Mouse (Mus musculus) embryonic facial prominence, embryonic 10.5 days (tissue): Measurements from ENCODE around the gene Iqgap1. TPM values are rescaled to one million over a fixed set of nuclear protein-coding genes. Genes with fewer than 3 reads are reported as not detected.
"Not testable (repeated sequence)": the region's sequence is repeated elsewhere in the genome, so short reads cannot be mapped to it uniquely, and the experiment has no call there.

Experiments
- DNase-seq: peaks from one replicate; pipeline ENCODE4 v3.0.0-alpha.2; 2017; ENCODE audit warnings: low spot score
- H3K27ac ChIP-seq: fragments of 300-500 bp; sonication (generic); replicated peaks from 2 replicates; pipeline ENCODE4 v1.5.1; 2016; ENCODE audit warnings: mild to moderate bottlenecking
- H3K27me3 ChIP-seq: fragments of 300-500 bp; sonication (generic); replicated peaks from 2 replicates; pipeline ENCODE4 v1.6.1; 2016; ENCODE audit warnings: low read depth, mild to moderate bottlenecking; ENCODE audit not compliant: poor library complexity, severe bottlenecking
- H3K36me3 ChIP-seq: fragments of 300-500 bp; sonication (generic); replicated peaks from 2 replicates; pipeline ENCODE4 v1.6.1; 2016; ENCODE audit warnings: mild to moderate bottlenecking, moderate library complexity
- H3K4me1 ChIP-seq: fragments of 300-500 bp; sonication (generic); 2 replicates; pipeline ENCODE4 v1.6.1; 2016
- H3K4me3 ChIP-seq: fragments of 300-500 bp; sonication (generic); 2 replicates; pipeline ENCODE4 v1.5.1; 2016; ENCODE audit warnings: mild to moderate bottlenecking, moderate library complexity
- H3K9me3 ChIP-seq: fragments of 300-500 bp; sonication (generic); 2 replicates; pipeline ENCODE4 v1.6.1; 2016; ENCODE audit warnings: mild to moderate bottlenecking
- WGBS: fragments of 180-500 bp; shearing (Covaris S2); methylation state at CpG from one replicate; pipeline ENCODE4 v1.1.7; 2016; 5-methylcytosine and 5-hydroxymethylcytosine counted together
- polyA plus RNA-seq: library from polyadenylated mRNA; unstranded; fragments of >200 nt; fragmentation: Nextera tagmentation; extraction: Ambion mirVana; gene quantifications from 2 replicates; pipeline ENCODE4 v1.2.1, GENCODE M21; 2016

Iqgap1 gene
- polyA plus RNA-seq, 1 experiment from 2014 or later: 29.3 TPM

GRCm38 (mm10) chr7:80773834-80774614, 51.8 kb downstream of the Iqgap1 start:
- Histone ChIP-seq H3K27ac (peak overlapping the region; percentile 30), H3K27me3 (no peaks in the 10 kb centered on the region), H3K9me3 (no peaks in the 10 kb centered on the region), H3K4me1 (0 out of 2 replicates have a peak, but pooled peaks cover 6% of the 10 kb centered on the region), H3K36me3 (no peaks in the 10 kb centered on the region), H3K4me3 (no peak overlapping the region)
- no peak for DNase-seq
- WGBS: 84% methylated on average over 14 of the region's 14 CpGs

DNA sequence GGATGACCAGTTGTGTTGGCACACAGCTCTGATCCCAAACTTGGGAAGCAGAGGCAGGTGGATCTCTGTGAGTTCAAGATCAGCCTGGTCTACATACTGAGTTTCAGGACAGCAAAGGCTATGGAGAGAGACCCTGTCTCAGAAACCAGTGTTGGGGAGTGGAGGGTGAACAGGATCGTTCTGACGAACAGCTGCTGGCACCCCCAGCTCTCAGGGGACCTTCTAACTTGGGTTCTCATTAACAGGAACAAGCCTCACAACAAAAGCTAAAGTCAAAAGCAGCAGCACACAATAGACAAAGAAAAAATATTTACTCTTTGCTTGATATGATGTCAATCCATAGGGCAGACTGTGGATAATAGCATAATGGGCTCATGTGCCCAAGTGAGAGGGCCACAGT, 55.3 kb downstream of the Iqgap1 start:
- 0 out of 2 replicates have a peak, but pooled peaks cover 6% of the 10 kb centered on the region for H3K4me1 ChIP-seq
- H3K27me3 ChIP-seq: no peaks in the 10 kb centered on the region
- peaks cover 7% of the 10 kb centered on the region; the same call in 1 of the 2 replicates for H3K36me3 ChIP-seq
- no peaks in the 10 kb centered on the region for H3K9me3 ChIP-seq
- 80% methylated on average over 2 of the region's 2 CpGs for WGBS
- H3K4me3 ChIP-seq: no peak overlapping the region
- DNase-seq: no peak
- H3K27ac ChIP-seq: no peak overlapping the region

DNA sequence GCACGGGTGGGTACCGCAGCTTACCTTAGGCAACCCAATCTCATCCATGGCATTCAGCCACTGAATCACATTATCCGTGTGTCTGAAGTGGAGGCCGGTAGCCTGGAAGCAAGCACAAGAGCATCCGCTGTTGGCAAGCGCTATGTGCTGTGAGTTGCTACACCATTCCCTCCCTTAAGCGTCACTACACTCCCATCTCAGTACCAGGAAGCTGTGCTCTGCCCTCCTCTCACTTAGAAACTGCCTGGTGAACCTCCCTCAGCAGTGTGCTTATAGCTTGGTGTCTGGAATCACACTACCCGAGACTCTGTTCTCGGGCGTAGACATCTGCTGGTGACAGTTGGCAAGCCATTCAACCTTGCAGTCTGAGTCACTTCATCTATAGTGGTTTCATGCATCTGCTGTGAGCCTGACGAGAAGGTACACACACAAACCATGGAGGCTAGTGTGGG, 58.9 kb downstream of the Iqgap1 start:
- Histone ChIP-seq H3K4me1 (0 out of 2 replicates have a peak, but pooled peaks cover 8% of the 10 kb centered on the region), H3K9me3 (no peaks in the 10 kb centered on the region), H3K36me3 (peaks cover 7% of the 10 kb centered on the region; the same call in 1 of the 2 replicates), H3K4me3 (no peak overlapping the region), H3K27ac (no peak overlapping the region), H3K27me3 (no peaks in the 10 kb centered on the region)
- no peak for DNase-seq
- WGBS: 91% methylated on average over 11 of the region's 11 CpGs

DNA sequence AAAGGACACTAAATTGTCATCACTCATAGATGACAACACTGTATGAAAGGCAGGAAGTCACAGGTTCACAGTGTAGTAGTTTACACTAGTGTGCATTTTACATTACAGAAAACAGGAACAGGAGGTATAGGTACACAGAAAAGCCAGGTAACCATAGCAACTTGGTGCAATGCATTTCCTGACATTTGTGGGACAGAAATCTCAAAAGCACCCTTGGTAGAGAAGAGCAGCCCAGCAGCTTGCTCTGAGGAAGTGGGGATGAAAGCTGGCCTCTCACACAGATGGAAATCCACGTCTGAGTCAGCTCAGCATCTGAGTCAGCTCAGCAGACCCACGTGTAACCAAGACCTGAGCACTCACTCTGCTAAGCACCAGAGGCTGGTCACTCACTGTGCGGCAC, 59.7 kb downstream of the Iqgap1 start:
- Histone ChIP-seq H3K4me3 (no peak overlapping the region), H3K4me1 (0 out of 2 replicates have a peak, but pooled peaks cover 8% of the 10 kb centered on the region), H3K27me3 (no peaks in the 10 kb centered on the region), H3K36me3 (peaks cover 7% of the 10 kb centered on the region; the same call in 1 of the 2 replicates), H3K27ac (no peak overlapping the region), H3K9me3 (no peaks in the 10 kb centered on the region)
- WGBS: 74% methylated on average over 3 of the region's 3 CpGs
- no peak for DNase-seq

DNA sequence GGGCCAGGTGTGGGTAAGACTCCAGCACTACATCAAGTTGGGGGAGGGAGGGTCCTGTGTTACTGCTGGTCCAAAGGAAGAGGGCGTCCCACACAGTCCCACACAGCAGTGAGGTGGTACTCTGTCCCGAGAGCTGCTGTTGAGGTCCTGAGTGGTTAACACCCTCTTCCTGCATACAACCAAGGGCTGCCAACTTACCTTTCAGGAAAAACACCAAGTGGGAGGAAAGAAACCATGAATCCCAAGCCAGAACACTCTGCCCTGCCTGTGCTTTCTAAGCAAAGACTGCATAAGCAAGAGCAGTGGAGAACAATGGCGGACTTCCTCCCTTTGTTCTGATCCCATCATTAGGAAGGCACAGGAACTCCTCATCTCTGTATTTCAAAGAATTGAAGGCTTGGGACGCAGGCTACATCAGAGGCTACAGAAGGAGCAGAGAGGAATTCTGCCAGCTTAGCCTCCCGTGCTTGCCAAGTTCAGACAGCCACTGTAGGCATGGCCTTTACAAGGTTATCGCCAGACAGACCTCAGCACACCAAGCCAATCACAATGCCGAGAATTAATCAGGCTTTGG, 61.8 kb downstream of the Iqgap1 start:
- DNase-seq: no peak
- no peak overlapping the region; the same call in 1 of the 2 replicates for H3K27ac ChIP-seq
- WGBS: 83% methylated on average over 7 of the region's 7 CpGs

GRCm38 (mm10) chr7:80762297-80762696, 63.5 kb downstream of the Iqgap1 start:
- WGBS: 91% methylated on average over 8 of the region's 8 CpGs
- Histone ChIP-seq H3K27ac (no peak overlapping the region), H3K4me1 (0 out of 2 replicates have a peak, but pooled peaks cover 8% of the 10 kb centered on the region), H3K36me3 (peaks cover 23% of the 10 kb centered on the region), H3K4me3 (no peak overlapping the region), H3K9me3 (no peaks in the 10 kb centered on the region), H3K27me3 (no peaks in the 10 kb centered on the region)
- no peak for DNase-seq

More for the DNA sequence above, 61.8 kb downstream of the Iqgap1 start:
- peaks cover 13% of the 10 kb centered on the region; the same call in 1 of the 2 replicates for H3K36me3 ChIP-seq
- no peaks in the 10 kb centered on the region for H3K27me3 ChIP-seq
- H3K4me1 ChIP-seq: 0 out of 2 replicates have a peak, but pooled peaks cover 8% of the 10 kb centered on the region
- H3K4me3 ChIP-seq: no peak overlapping the region
- H3K9me3 ChIP-seq: no peaks in the 10 kb centered on the region

DNA sequence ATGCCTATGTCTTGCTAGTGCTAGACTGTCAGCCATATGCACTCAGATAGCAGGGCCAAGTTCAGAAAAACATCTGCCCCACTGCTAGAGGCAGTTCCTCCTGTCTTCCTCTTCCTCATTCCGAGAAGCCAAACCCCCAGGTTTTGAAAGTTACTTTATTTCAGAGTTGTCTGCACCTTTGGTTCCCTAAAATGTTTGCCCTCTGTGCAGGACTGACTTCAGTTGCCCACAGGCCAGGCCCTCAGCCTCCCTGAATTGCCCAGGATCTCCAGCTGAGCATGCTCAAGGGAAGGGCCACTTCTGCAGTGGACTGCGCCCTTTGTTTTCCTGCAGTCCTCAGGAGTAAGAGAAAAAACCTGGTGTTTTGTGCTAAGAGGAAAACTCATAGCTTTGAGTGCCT, 71.7 kb downstream of the Iqgap1 start:
- Histone ChIP-seq H3K4me1 (no peaks in the 10 kb centered on the region; the same call in 1 of the 2 replicates), H3K4me3 (no peak overlapping the region), H3K27me3 (no peaks in the 10 kb centered on the region), H3K27ac (no peak overlapping the region), H3K36me3 (peaks cover 60% of the 10 kb centered on the region), H3K9me3 (no peaks in the 10 kb centered on the region)
- no peak for DNase-seq
- 79% methylated on average over 2 of the region's 2 CpGs for WGBS

GRCm38 (mm10) chr7:80753613-80754012, 72.2 kb downstream of the Iqgap1 start:
- H3K4me1 ChIP-seq: no peaks in the 10 kb centered on the region; the same call in 1 of the 2 replicates
- WGBS: 94% methylated on average over 2 of the region's 2 CpGs
- H3K4me3 ChIP-seq: no peak overlapping the region
- no peak overlapping the region for H3K27ac ChIP-seq
- no peaks in the 10 kb centered on the region for H3K27me3 ChIP-seq
- peaks cover 60% of the 10 kb centered on the region for H3K36me3 ChIP-seq
- no peaks in the 10 kb centered on the region for H3K9me3 ChIP-seq
- DNase-seq: no peak

- H3K4me3 ChIP-seq: no peak overlapping the region
- H3K4me1 ChIP-seq: peaks cover 26% of the 10 kb centered on the region
- no peak overlapping the region for H3K27ac ChIP-seq
- H3K36me3 ChIP-seq: peaks cover 50% of the 10 kb centered on the region
- 74% methylated on average over 6 of the region's 6 CpGs for WGBS
- no peak for DNase-seq
- no peaks in the 10 kb centered on the region for H3K9me3 ChIP-seq
- H3K27me3 ChIP-seq: no peaks in the 10 kb centered on the region
These were observed 76.2 kb downstream of the Iqgap1 start for GRCm38 (mm10) chr7:80749624-80750023.

DNA sequence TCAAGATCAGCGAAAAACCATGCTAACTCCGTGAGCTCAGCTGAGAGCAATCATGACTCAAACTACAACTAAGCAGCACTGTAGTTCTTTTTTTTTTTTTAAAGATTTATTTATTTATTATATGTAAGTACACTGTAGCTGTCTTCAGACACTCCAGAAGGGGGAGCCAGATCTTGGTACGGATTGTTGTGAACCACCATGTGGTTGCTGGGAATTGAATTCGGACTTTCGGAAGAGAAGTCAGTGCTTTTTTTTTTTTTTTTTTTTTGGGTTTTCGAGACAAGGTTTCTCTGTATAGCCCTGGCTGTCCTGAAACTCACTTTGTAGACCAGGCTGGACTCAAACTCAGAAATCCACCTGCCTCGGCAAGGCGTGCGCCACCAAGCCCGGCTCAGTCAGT, 76.7 kb downstream of the Iqgap1 start:
- not testable (repeated sequence) for H3K9me3 ChIP-seq, DNase-seq, H3K27ac ChIP-seq, H3K4me3 ChIP-seq, H3K27me3 ChIP-seq
- 96% methylated on average over 10 of the region's 10 CpGs for WGBS
- H3K4me1 ChIP-seq: peaks cover 31% of the 10 kb centered on the region
- H3K36me3 ChIP-seq: peaks cover 54% of the 10 kb centered on the region

DNA sequence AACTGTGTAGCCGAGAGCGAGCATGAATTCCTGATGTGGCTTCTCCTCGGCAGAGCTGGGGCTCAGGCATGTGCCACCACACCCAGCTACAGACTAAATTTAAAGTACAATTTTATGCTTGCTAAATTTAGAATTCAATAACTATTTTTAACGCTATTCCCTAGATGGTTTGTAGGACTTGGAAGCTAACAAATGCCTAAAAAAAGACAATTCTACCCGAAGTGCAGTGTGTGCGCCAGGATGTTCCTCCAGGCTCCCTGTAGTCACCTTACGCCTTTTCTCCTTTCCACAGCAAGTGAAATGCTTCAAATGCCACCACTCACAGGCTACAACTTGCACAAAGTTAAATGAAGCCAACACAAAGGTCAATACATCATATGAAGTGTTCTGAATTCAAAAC, 78.4 kb downstream of the Iqgap1 start:
- Histone ChIP-seq H3K27me3 (no peaks in the 10 kb centered on the region), H3K4me1 (peaks cover 39% of the 10 kb centered on the region), H3K4me3 (no peak overlapping the region), H3K9me3 (no peaks in the 10 kb centered on the region), H3K36me3 (peaks cover 65% of the 10 kb centered on the region), H3K27ac (no peak overlapping the region)
- no peak for DNase-seq
- WGBS: 84% methylated on average over 7 of the region's 7 CpGs

DNA sequence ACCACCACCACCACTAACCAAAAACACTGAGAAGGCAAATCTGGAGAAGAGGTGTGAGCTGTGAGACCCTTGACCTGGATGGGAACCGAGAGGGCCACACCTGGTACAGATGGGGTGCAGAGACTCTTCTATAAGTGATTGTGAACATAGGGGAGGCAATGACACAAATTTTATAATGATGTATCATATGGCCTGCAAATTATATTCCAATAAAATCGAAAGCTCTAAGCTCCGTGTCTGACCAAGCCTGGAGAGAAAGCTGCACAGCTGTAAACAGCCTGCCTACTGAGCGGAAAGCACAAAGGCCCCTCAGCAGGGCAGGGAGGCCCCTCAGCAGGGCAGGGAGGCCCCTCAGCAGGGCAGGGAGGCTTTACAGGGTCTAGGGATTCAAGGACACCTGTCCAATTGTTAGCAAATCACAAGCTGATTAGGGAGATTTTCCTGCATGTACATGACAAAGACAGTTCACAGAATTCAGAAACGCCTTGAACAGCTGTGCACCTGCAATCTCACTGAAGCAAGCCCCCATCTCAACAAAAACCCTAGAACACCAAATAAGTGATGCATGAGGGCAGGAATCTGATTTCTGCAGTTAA, 79.5 kb downstream of the Iqgap1 start:
- peak overlapping the region; percentile 75 for H3K27ac ChIP-seq
- no peaks in the 10 kb centered on the region for H3K27me3 ChIP-seq
- no peaks in the 10 kb centered on the region for H3K9me3 ChIP-seq
- DNase-seq: no peak
- H3K36me3 ChIP-seq: peaks cover 60% of the 10 kb centered on the region
- H3K4me3 ChIP-seq: 0 out of 2 replicates have a peak overlapping the region, but pooled peaks have one; percentile 3
- peaks cover 39% of the 10 kb centered on the region for H3K4me1 ChIP-seq
- WGBS: 26% methylated on average over 5 of the region's 5 CpGs
